Mouse (Mus musculus) forebrain, embryonic 14.5 days (tissue): ENCODE measurements around the gene Tmem181a. TPM values are rescaled to one million over a fixed set of nuclear protein-coding genes. Genes with fewer than 3 reads are reported as not detected.
"Not testable (repeated sequence)": the region's sequence is repeated elsewhere in the genome, so short reads cannot be mapped to it uniquely, and the experiment has no call there.

Experiments used
- ATAC-seq: fragments of 200-750 bp; cut with Nextera tagmentation; 2 replicates; pipeline ENCODE4 v1.8.0; 2017; ENCODE audit warnings: mild to moderate bottlenecking, moderate library complexity
- DNase-seq: peaks from one replicate; pipeline ENCODE4 v3.0.0-alpha.2; 2015; ENCODE audit warnings: low spot score
- H3K27ac ChIP-seq: fragments of 300-500 bp; sonication (generic); 2 replicates; pipeline ENCODE4 v1.5.1; 2014; ENCODE audit warnings: low read depth, mild to moderate bottlenecking, control low read depth, low read length, moderate library complexity
- H3K27me3 ChIP-seq: fragments of 300-500 bp; sonication (generic); replicated peaks from 2 replicates; pipeline ENCODE4 v1.6.1; 2014; ENCODE audit warnings: low read length, control low read depth, mixed read lengths; ENCODE audit not compliant: control insufficient read depth, insufficient read depth
- H3K36me3 ChIP-seq: fragments of 300-500 bp; sonication (generic); 2 replicates; pipeline ENCODE4 v1.6.1; 2014; ENCODE audit warnings: low read length, control low read depth; ENCODE audit not compliant: control insufficient read depth, insufficient read depth
- H3K4me1 ChIP-seq: fragments of 300-500 bp; sonication (generic); 2 replicates; pipeline ENCODE4 v1.6.1; 2014; ENCODE audit warnings: antibody characterized with exemption, low read length, control low read depth; ENCODE audit not compliant: control insufficient read depth, insufficient read depth
- H3K4me2 ChIP-seq: fragments of 300-500 bp; sonication (generic); 2 replicates; pipeline ENCODE4 v1.6.1; 2014; ENCODE audit warnings: mild to moderate bottlenecking, control low read depth, low read length
- H3K4me3 ChIP-seq: fragments of 300-500 bp; sonication (generic); 2 replicates; pipeline ENCODE4 v1.5.1; 2014; ENCODE audit warnings: low read depth, low read length, control low read depth
- H3K9ac ChIP-seq: fragments of 300-500 bp; sonication (generic); 2 replicates; pipeline ENCODE4 v1.6.1; 2014; ENCODE audit warnings: mild to moderate bottlenecking, low read length, control low read depth, moderate library complexity
- H3K9me3 ChIP-seq: fragments of 300-500 bp; sonication (generic); replicated peaks from 2 replicates; pipeline ENCODE4 v1.6.1; 2016; ENCODE audit warnings: low read length, control low read depth, mixed read lengths; ENCODE audit not compliant: control insufficient read depth
- WGBS: fragments of 180-500 bp; shearing (Covaris S2); extraction: QIAGEN DNeasy Blood & Tissue Kit; methylation state at CpG from one replicate; pipeline ENCODE4 v1.1.7; 2014; 5-methylcytosine and 5-hydroxymethylcytosine counted together
- polyA plus RNA-seq: library from polyadenylated mRNA; unstranded; fragments of >200 nt; fragmentation: Nextera tagmentation; extraction: Ambion mirVana; gene quantifications from 2 replicates; pipeline ENCODE4 v1.2.1, GENCODE M21; 2014

The Tmem181a gene
- polyA plus RNA-seq, 1 experiment from 2014 or later = 24.5 TPM

- DNase-seq, H3K4me3 ChIP-seq, H3K9ac ChIP-seq, H3K27ac ChIP-seq, H3K4me1 ChIP-seq, ATAC-seq, H3K9me3 ChIP-seq, H3K27me3 ChIP-seq, H3K4me2 ChIP-seq, H3K36me3 ChIP-seq: not testable (repeated sequence)
- WGBS = no CpG with 5 or more reads among the region's 12 CpGs
Measured at GRCm38 (mm10) chr17:6342606-6343294, 86.1 kb downstream of the Tmem181a start.

GRCm38 (mm10) chr17:6355256-6355655 is 98.6 kb downstream of the Tmem181a start:
- not testable (repeated sequence) for H3K4me2 ChIP-seq, H3K27me3 ChIP-seq, H3K4me3 ChIP-seq, H3K27ac ChIP-seq, H3K4me1 ChIP-seq, DNase-seq, H3K9ac ChIP-seq, ATAC-seq, H3K9me3 ChIP-seq, H3K36me3 ChIP-seq
- 89% methylated on average over 10 of the region's 10 CpGs for WGBS

Other genes with a start within 250 kb of the Tmem181a start
- gene Serac1, start 177.1 kb upstream of the Tmem181a start, polyA plus RNA-seq = 8.1 and 9.4 TPM in 2 replicates
- gene Gtf2h5, start 177.1 kb upstream of the Tmem181a start, polyA plus RNA-seq = 212 and 221 TPM in 2 replicates
- gene Tulp4, start 150.4 kb upstream of the Tmem181a start, polyA plus RNA-seq = 133 and 181 TPM in 2 replicates
- gene Dynlt1a, start 60.6 kb downstream of the Tmem181a start, polyA plus RNA-seq = 39.4 and 40.7 TPM in 2 replicates
- 1,124 and 1,383 TPM in 2 replicates for gene Dynlt1b, start 173.3 kb downstream of the Tmem181a start, polyA plus RNA-seq